Mouse (Mus musculus) hindbrain, postnatal 0 days (tissue): ENCODE data around the gene Catsper1. TPM values are rescaled to one million over a fixed set of nuclear protein-coding genes. Genes with fewer than 3 reads are reported as not detected.

Experiments
- ATAC-seq: fragments of 200-750 bp; cut with Nextera tagmentation; 2 replicates; pipeline ENCODE4 v1.8.0; 2017; ENCODE audit warnings: mild to moderate bottlenecking, moderate TSS enrichment, moderate library complexity
- DNase-seq: peaks from one replicate; pipeline ENCODE4 v3.0.0-alpha.2; 2015; ENCODE audit warnings: low spot score
- H3K27ac ChIP-seq: fragments of 300-500 bp; sonication (generic); 2 replicates; pipeline ENCODE4 v1.5.1; 2014; ENCODE audit warnings: mild to moderate bottlenecking
- H3K27me3 ChIP-seq: fragments of 300-500 bp; sonication (generic); 2 replicates; pipeline ENCODE4 v1.6.1; 2014; ENCODE audit warnings: low read length, mixed read lengths; ENCODE audit not compliant: insufficient read depth
- H3K36me3 ChIP-seq: fragments of 300-500 bp; sonication (generic); 2 replicates; pipeline ENCODE4 v1.6.1; 2014; ENCODE audit warnings: low read length, mixed read lengths; ENCODE audit not compliant: insufficient read depth
- H3K4me1 ChIP-seq: fragments of 300-500 bp; sonication (generic); 2 replicates; pipeline ENCODE4 v1.6.1; 2014; ENCODE audit warnings: antibody characterized with exemption, low read length, mixed read lengths; ENCODE audit not compliant: insufficient read depth
- H3K4me2 ChIP-seq: fragments of 300-500 bp; sonication (generic); 2 replicates; pipeline ENCODE4 v1.6.1; 2014; ENCODE audit warnings: low read depth, mild to moderate bottlenecking, low read length, moderate library complexity, mixed read lengths
- H3K4me3 ChIP-seq: fragments of 300-500 bp; sonication (generic); 2 replicates; pipeline ENCODE4 v1.5.1; 2014; ENCODE audit warnings: low read length
- H3K9ac ChIP-seq: fragments of 300-500 bp; sonication (generic); replicated peaks from 2 replicates; pipeline ENCODE4 v1.6.1; 2014; ENCODE audit warnings: mild to moderate bottlenecking, low read length, moderate library complexity, mixed read lengths
- H3K9me3 ChIP-seq: fragments of 300-500 bp; sonication (generic); 2 replicates; pipeline ENCODE4 v1.6.1; 2016; ENCODE audit warnings: low read length, mixed read lengths
- CTCF ChIP-seq: IDR thresholded peaks from 2 replicates; pipeline ENCODE4 v1.5.1; 2016; ENCODE audit warnings: antibody characterized with exemption, control low read depth, low read depth
- WGBS: fragments of 180-500 bp; shearing (Covaris S2); extraction: QIAGEN DNeasy Blood & Tissue Kit; methylation state at CpG from one replicate; pipeline ENCODE4 v1.1.7; 2014; 5-methylcytosine and 5-hydroxymethylcytosine counted together
- polyA plus RNA-seq: library from polyadenylated mRNA; unstranded; fragments of >200 nt; fragmentation: Nextera tagmentation; extraction: Ambion mirVana; gene quantifications from 2 replicates; pipeline ENCODE4 v1.2.1, GENCODE M21; 2015
- total RNA-seq: library from RNA; depleted of rRNA; stranded (reverse); fragments of >200 nt; gene quantifications from 2 replicates; pipeline ENCODE4 v1.2.3, GENCODE M21; 2014

Catsper1 gene
- total and polyA plus RNA-seq, 2 experiments from 2014 or later: not detected

GRCm38 (mm10) chr19:5353609-5354008, 18.1 kb downstream of the Catsper1 start:
- H3K4me2 ChIP-seq: no peak overlapping the region
- 79% methylated on average over 2 of the region's 2 CpGs for WGBS
- ATAC-seq: no peak
- H3K9ac ChIP-seq: no peak overlapping the region
- no peaks in the 10 kb centered on the region for H3K9me3 ChIP-seq
- no peaks in the 10 kb centered on the region for H3K36me3 ChIP-seq
- H3K27ac ChIP-seq: no peak overlapping the region
- no peak for DNase-seq
- TF ChIP-seq CTCF: no peak
- no peaks in the 10 kb centered on the region for H3K27me3 ChIP-seq
- no peak overlapping the region for H3K4me3 ChIP-seq
- no peaks in the 10 kb centered on the region; the same call in 1 of the 2 replicates for H3K4me1 ChIP-seq

GRCm38 (mm10) chr19:5356080-5356479, 20.5 kb downstream of the Catsper1 start:
- no peak overlapping the region for H3K4me3 ChIP-seq
- H3K9ac ChIP-seq: no peak overlapping the region
- no peak for TF ChIP-seq CTCF
- no peak overlapping the region for H3K27ac ChIP-seq
- H3K4me2 ChIP-seq: no peak overlapping the region
- no peaks in the 10 kb centered on the region for H3K9me3 ChIP-seq
- WGBS: no CpG with 5 or more reads among the region's 1 CpGs
- no peaks in the 10 kb centered on the region for H3K27me3 ChIP-seq
- no peak for ATAC-seq
- no peaks in the 10 kb centered on the region for H3K36me3 ChIP-seq
- H3K4me1 ChIP-seq: no peaks in the 10 kb centered on the region
- DNase-seq: no peak

- Histone ChIP-seq H3K4me3 (no peak overlapping the region), H3K4me1 (peaks cover 6% of the 10 kb centered on the region; the same call in 1 of the 2 replicates), H3K9me3 (no peaks in the 10 kb centered on the region), H3K9ac (no peak overlapping the region), H3K27ac (no peak overlapping the region), H3K36me3 (peaks cover 17% of the 10 kb centered on the region), H3K4me2 (no peak overlapping the region), H3K27me3 (no peaks in the 10 kb centered on the region)
- ATAC-seq (no peak), DNase-seq (no peak)
- TF ChIP-seq CTCF: no peak
- WGBS: 88% methylated on average over 2 of the region's 2 CpGs
These were observed 26.6 kb downstream of the Catsper1 start for GRCm38 (mm10) chr19:5362186-5362585.

GRCm38 (mm10) chr19:5364124-5364523, 28.6 kb downstream of the Catsper1 start:
- Histone ChIP-seq H3K27me3 (no peaks in the 10 kb centered on the region), H3K4me3 (no peak overlapping the region), H3K9me3 (no peaks in the 10 kb centered on the region), H3K9ac (no peak overlapping the region), H3K36me3 (peaks cover 23% of the 10 kb centered on the region), H3K4me1 (peaks cover 14% of the 10 kb centered on the region; the same call in 1 of the 2 replicates), H3K27ac (no peak overlapping the region), H3K4me2 (no peak overlapping the region)
- TF ChIP-seq CTCF: no peak
- ATAC-seq (no peak), DNase-seq (no peak)
- WGBS: 91% methylated on average over 2 of the region's 2 CpGs

- H3K9ac ChIP-seq: peak overlapping the region; percentile 75
- ATAC-seq (no peak; the same call in 1 of the 2 replicates), DNase-seq (no peak)
- H3K4me1 ChIP-seq: peaks cover 14% of the 10 kb centered on the region; the same call in 1 of the 2 replicates
- H3K27me3 ChIP-seq: no peaks in the 10 kb centered on the region
- H3K36me3 ChIP-seq: peaks cover 40% of the 10 kb centered on the region
- WGBS: 16% methylated on average over 11 of the region's 11 CpGs
- peak overlapping the region; percentile 95 for H3K4me2 ChIP-seq
- H3K9me3 ChIP-seq: no peaks in the 10 kb centered on the region
- TF ChIP-seq CTCF: no peak
- peak overlapping the region; percentile 94 for H3K4me3 ChIP-seq
- H3K27ac ChIP-seq: peak overlapping the region; percentile 92
These were observed 30.2 kb downstream of the Catsper1 start for GRCm38 (mm10) chr19:5365751-5366150.

- H3K4me1 ChIP-seq: peaks cover 14% of the 10 kb centered on the region; the same call in 1 of the 2 replicates
- TF ChIP-seq CTCF: peak; percentile 37; the same call in 1 of the 2 replicates
- DNase-seq (peak; percentile 98), ATAC-seq (peak; percentile 96)
- H3K27ac ChIP-seq: peak within 1 kb of the TSS; percentile 92
- peaks cover 42% of the 10 kb centered on the region for H3K36me3 ChIP-seq
- WGBS: under 1% methylated on average over 88 of the region's 92 CpGs
- H3K9ac ChIP-seq: peak within 1 kb of the TSS; percentile 75
- H3K27me3 ChIP-seq: no peaks in the 10 kb centered on the region
- H3K4me3 ChIP-seq: peak within 1 kb of the TSS; percentile 94
- H3K9me3 ChIP-seq: no peaks in the 10 kb centered on the region
- peak within 1 kb of the TSS; percentile 95 for H3K4me2 ChIP-seq
These were observed 30.9 kb downstream of the Catsper1 start, which contains the start of gene Eif1ad for GRCm38 (mm10) chr19:5366175-5367052. Eif1ad (plus strand) TSS chr19:5366741.

GRCm38 (mm10) chr19:5367053-5367359, 31.5 kb downstream of the Catsper1 start, which contains the start of gene Banf1:
Banf1 (minus strand) TSS chr19:5367168.
- DNase-seq (no peak), ATAC-seq (peak; percentile 9; the same call in 1 of the 2 replicates)
- Histone ChIP-seq H3K9me3 (no peaks in the 10 kb centered on the region), H3K27ac (peak within 1 kb of the TSS; percentile 92), H3K4me2 (peak within 1 kb of the TSS; percentile 95), H3K9ac (peak within 1 kb of the TSS; percentile 75), H3K4me3 (peak within 1 kb of the TSS; percentile 94), H3K27me3 (no peaks in the 10 kb centered on the region), H3K36me3 (peaks cover 46% of the 10 kb centered on the region), H3K4me1 (peaks cover 14% of the 10 kb centered on the region; the same call in 1 of the 2 replicates)
- WGBS: under 1% methylated on average over 33 of the region's 33 CpGs
- no peak for TF ChIP-seq CTCF
